Mouse (Mus musculus): ENCODE measurements around the gene Npr3. TPM values are rescaled to one million over a fixed set of nuclear protein-coding genes. Genes with fewer than 3 reads are reported as not detected.

Npr3 gene
- polyA plus RNA-seq, 1 experiment from 2014 or later = 5.0 TPM

DNA sequence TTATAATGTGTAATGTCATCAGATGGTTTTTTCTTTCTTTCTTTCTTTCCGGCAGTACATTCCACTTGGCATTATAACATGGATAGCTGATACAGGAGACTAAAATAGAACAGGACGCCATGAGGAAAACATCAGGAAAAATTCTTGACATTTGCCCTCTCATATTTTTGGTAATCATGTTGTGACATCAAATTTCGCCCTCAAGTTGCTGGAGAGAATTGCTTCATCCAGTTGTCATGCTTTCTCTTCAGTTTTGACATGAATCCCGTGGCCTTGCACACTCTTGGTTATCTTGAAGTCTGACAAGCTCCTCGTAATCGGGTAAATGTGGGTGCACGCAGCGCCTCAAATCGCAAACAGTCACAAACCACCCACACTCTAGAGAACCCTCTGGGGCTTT lies 7.0 kb upstream of the Npr3 start:
- Histone ChIP-seq H3K36me3 (ENCODE audit: control insufficient read depth, insufficient read depth, low read length) (no peaks in the 10 kb centered on the region), H3K27me3 (replicated peaks; ENCODE audit: control insufficient read depth, insufficient read depth, low read length) (no peaks in the 10 kb centered on the region), H3K9me3 (ENCODE audit: control insufficient read depth, low read length) (no peaks in the 10 kb centered on the region), H3K4me2 (ENCODE audit: low read depth, low read length) (no peak overlapping the region), H3K27ac (ENCODE audit: low read length) (no peak overlapping the region), H3K9ac (ENCODE audit: low read depth, low read length) (no peak overlapping the region), H3K4me1 (ENCODE audit: control insufficient read depth, insufficient read depth, low read length) (no peaks in the 10 kb centered on the region), H3K4me3 (ENCODE audit: low read length) (no peak overlapping the region)
- no peak for ATAC-seq
- 85% methylated on average over 9 of the region's 9 CpGs for WGBS

GRCm38 (mm10) chr15:11909875-11910274 lies 2.8 kb upstream of the Npr3 start:
- Histone ChIP-seq H3K9me3 (ENCODE audit: control insufficient read depth, low read length) (no peaks in the 10 kb centered on the region), H3K4me2 (ENCODE audit: low read depth, low read length) (no peak overlapping the region), H3K9ac (ENCODE audit: low read depth, low read length) (no peak overlapping the region), H3K4me1 (ENCODE audit: control insufficient read depth, insufficient read depth, low read length) (peaks cover 8% of the 10 kb centered on the region), H3K36me3 (ENCODE audit: control insufficient read depth, insufficient read depth, low read length) (no peaks in the 10 kb centered on the region), H3K4me3 (ENCODE audit: low read length) (no peak overlapping the region), H3K27ac (ENCODE audit: low read length) (no peak overlapping the region), H3K27me3 (replicated peaks; ENCODE audit: control insufficient read depth, insufficient read depth, low read length) (peaks cover 4% of the 10 kb centered on the region)
- 44% methylated on average over 6 of the region's 6 CpGs for WGBS
- ATAC-seq = no peak

DNA sequence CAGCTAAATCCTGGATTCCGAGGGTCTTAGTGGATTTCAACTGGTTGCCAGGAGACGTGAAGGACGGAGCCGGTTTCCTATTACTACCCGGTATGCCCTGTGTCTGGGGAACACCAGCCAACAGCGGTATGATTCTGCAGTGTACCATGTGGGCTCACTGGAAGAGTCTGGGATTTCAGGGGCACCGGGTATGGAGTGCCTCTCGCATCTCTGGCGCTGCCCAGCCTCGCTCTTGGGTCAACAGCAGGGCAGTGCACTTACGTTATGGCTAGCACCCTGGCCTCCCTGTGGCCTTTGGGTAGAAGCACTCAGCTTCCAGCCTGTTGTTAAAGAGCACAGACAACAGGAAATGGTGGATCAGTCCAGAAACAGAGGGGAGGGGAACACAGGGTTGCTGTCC lies 1.1 kb upstream of the Npr3 start:
- peak overlapping the region; percentile 2; the same call in 1 of the 2 replicates for H3K9ac ChIP-seq (ENCODE audit: low read depth, low read length)
- H3K4me2 ChIP-seq (ENCODE audit: low read depth, low read length) = 0 out of 2 replicates have a peak overlapping the region, but pooled peaks have one; percentile 30
- H3K36me3 ChIP-seq (ENCODE audit: control insufficient read depth, insufficient read depth, low read length) = no peaks in the 10 kb centered on the region
- 12% methylated on average over 11 of the region's 11 CpGs for WGBS
- H3K4me1 ChIP-seq (ENCODE audit: control insufficient read depth, insufficient read depth, low read length) = peaks cover 20% of the 10 kb centered on the region
- no peak overlapping the region for H3K27ac ChIP-seq (ENCODE audit: low read length)
- peaks cover 12% of the 10 kb centered on the region for H3K27me3 ChIP-seq (replicated peaks; ENCODE audit: control insufficient read depth, insufficient read depth, low read length)
- ATAC-seq = no peak
- peak overlapping the region; percentile 5; the same call in 1 of the 2 replicates for H3K4me3 ChIP-seq (ENCODE audit: low read length)
- no peaks in the 10 kb centered on the region for H3K9me3 ChIP-seq (ENCODE audit: control insufficient read depth, low read length)

GRCm38 (mm10) chr15:11906021-11906570 lies 991 bp downstream of the Npr3 start:
- under 1% methylated on average over 36 of the region's 36 CpGs for WGBS
- H3K9ac ChIP-seq (ENCODE audit: low read depth, low read length) = peak overlapping the region; percentile 79
- peaks cover 20% of the 10 kb centered on the region for H3K4me1 ChIP-seq (ENCODE audit: control insufficient read depth, insufficient read depth, low read length)
- H3K4me2 ChIP-seq (ENCODE audit: low read depth, low read length) = peak overlapping the region; percentile 95
- H3K36me3 ChIP-seq (ENCODE audit: control insufficient read depth, insufficient read depth, low read length) = no peaks in the 10 kb centered on the region
- peak overlapping the region; percentile 89 for H3K27ac ChIP-seq (ENCODE audit: low read length)
- peaks cover 13% of the 10 kb centered on the region for H3K27me3 ChIP-seq (replicated peaks; ENCODE audit: control insufficient read depth, insufficient read depth, low read length)
- H3K4me3 ChIP-seq (ENCODE audit: low read length) = peak overlapping the region; percentile 71
- no peaks in the 10 kb centered on the region for H3K9me3 ChIP-seq (ENCODE audit: control insufficient read depth, low read length)
- ATAC-seq = peak; percentile 46

GRCm38 (mm10) chr15:11904848-11905672 lies 2.0 kb downstream of the Npr3 start:
- peak overlapping the region; percentile 71 for H3K4me3 ChIP-seq (ENCODE audit: low read length)
- ATAC-seq = peak; percentile 34
- H3K9ac ChIP-seq (ENCODE audit: low read depth, low read length) = peak overlapping the region; percentile 80
- peak overlapping the region; percentile 68 for H3K27ac ChIP-seq (ENCODE audit: low read length)
- H3K4me2 ChIP-seq (ENCODE audit: low read depth, low read length) = peak overlapping the region; percentile 95
- H3K36me3 ChIP-seq (ENCODE audit: control insufficient read depth, insufficient read depth, low read length) = no peaks in the 10 kb centered on the region
- H3K27me3 ChIP-seq (replicated peaks; ENCODE audit: control insufficient read depth, insufficient read depth, low read length) = peaks cover 13% of the 10 kb centered on the region
- WGBS = under 1% methylated on average over 90 of the region's 90 CpGs
- H3K4me1 ChIP-seq (ENCODE audit: control insufficient read depth, insufficient read depth, low read length) = peaks cover 20% of the 10 kb centered on the region
- no peaks in the 10 kb centered on the region for H3K9me3 ChIP-seq (ENCODE audit: control insufficient read depth, low read length)

DNA sequence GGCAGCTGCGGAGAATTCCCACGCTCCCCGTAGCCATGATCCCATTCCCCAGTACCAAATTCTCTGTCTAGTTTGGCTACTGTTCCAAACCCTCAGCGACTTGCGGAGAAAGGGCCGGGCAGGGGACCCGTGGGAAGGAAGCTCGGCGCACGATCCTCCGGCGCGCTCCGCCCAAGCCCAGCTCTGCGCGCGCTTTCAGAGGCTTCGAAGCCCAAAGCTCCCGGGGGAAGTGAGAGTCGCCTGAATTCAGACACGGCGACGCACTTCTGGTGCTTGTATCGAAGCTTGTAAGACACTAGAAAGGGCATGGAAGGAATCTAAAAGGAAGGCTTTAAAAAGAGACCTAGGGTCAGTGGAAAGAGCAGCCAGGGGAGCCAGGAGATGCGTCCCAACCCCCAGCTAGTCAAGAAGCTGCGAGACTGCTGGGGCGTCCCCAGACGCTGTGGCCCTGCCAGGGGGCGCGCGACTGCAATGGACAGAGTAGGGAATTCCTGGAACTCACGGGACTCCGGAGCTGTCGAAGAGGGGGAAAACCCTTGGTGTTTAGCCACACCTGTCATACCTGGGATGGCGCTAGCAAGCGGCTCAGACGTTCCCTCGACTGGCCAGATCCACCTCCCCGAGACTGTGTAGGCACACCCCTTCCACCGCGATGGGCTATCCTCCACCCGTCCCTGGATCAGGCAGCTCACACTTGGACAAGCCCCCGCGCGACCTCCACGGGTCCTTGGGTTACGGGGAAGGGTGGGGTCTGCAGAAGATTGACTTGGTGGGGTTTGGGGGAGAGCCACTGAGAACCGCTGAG lies 2.8 kb downstream of the Npr3 start:
- Histone ChIP-seq H3K4me2 (ENCODE audit: low read depth, low read length) (peak overlapping the region; percentile 95), H3K9ac (ENCODE audit: low read depth, low read length) (peak overlapping the region; percentile 80), H3K4me1 (ENCODE audit: control insufficient read depth, insufficient read depth, low read length) (peaks cover 20% of the 10 kb centered on the region), H3K9me3 (ENCODE audit: control insufficient read depth, low read length) (no peaks in the 10 kb centered on the region), H3K4me3 (ENCODE audit: low read length) (peak overlapping the region; percentile 71), H3K36me3 (ENCODE audit: control insufficient read depth, insufficient read depth, low read length) (no peaks in the 10 kb centered on the region), H3K27ac (ENCODE audit: low read length) (peak overlapping the region; percentile 68), H3K27me3 (replicated peaks; ENCODE audit: control insufficient read depth, insufficient read depth, low read length) (peaks cover 13% of the 10 kb centered on the region)
- ATAC-seq = peak; percentile 33
- under 1% methylated on average over 48 of the region's 48 CpGs for WGBS

DNA sequence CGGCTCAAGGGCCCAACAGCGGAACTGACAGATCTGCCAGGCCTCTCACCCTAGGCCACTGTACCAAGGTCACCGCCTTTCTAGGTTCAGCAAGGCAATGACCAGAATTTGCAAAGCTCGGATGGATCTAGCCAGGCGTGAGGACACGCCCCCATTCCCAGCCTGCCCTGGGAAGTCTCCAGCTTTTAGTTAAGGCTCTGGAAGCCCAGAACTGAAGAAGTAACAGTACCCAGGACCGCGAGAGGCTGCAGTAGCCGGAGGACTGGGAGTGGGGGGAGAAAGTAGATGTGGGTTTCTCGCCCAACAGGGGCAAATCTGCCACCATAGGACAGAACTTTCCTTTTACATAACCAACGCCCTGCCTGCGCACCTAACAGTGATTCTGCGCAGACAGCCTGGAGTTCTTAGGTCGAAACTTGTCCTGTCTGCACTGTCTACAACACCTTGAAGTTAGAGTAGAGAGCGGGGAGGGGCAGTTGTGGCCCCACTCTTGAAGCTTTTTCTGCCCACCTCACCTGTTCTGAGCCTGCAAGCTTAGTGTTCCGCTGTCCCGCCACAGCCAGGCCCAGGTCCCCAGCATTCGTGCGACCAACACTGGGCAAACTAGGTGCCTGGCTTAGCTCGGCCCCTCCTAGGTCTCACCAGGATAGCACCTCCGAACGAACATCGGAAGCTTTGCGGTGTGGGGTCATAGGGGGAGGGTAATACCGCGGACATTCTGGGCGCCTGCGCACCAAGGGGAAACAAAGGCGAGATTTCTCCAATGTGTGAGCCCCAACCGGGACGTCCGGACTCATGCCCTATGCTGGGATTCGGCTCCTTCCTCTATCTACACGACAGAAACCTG lies 3.7 kb downstream of the Npr3 start:
- peak; percentile 14; the same call in 1 of the 2 replicates for ATAC-seq
- WGBS = 11% methylated on average over 34 of the region's 34 CpGs
- H3K4me3 ChIP-seq (ENCODE audit: low read length) = peak overlapping the region; percentile 71

DNA sequence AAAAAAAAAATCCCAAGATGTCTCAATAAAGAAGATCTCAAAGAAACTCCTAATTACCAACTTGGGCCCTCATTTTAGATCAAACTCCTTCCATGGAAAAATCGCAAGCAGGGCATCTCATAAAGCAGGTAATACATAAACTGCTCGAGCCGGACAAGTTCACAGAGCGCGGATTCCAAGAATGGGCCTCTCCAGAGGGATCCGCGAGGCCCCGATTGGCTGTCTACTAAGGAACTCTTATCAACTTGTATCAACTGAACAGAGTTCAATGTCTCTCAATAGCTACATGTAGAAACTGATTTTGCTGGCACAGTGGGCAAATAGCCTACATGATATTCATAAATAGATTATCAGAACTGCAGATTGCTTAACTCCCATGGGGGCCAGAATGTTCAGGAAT lies 9.5 kb downstream of the Npr3 start:
- 86% methylated on average over 8 of the region's 8 CpGs for WGBS
- no peak overlapping the region for H3K4me2 ChIP-seq (ENCODE audit: low read depth, low read length)
- no peak overlapping the region for H3K9ac ChIP-seq (ENCODE audit: low read depth, low read length)
- H3K4me3 ChIP-seq (ENCODE audit: low read length) = no peak overlapping the region
- H3K36me3 ChIP-seq (ENCODE audit: control insufficient read depth, insufficient read depth, low read length) = peaks cover 2% of the 10 kb centered on the region; the same call in 1 of the 2 replicates
- H3K9me3 ChIP-seq (ENCODE audit: control insufficient read depth, low read length) = no peaks in the 10 kb centered on the region
- H3K27ac ChIP-seq (ENCODE audit: low read length) = no peak overlapping the region
- peak; percentile 86 for ATAC-seq
- peaks cover 8% of the 10 kb centered on the region for H3K4me1 ChIP-seq (ENCODE audit: control insufficient read depth, insufficient read depth, low read length)
- no peaks in the 10 kb centered on the region for H3K27me3 ChIP-seq (replicated peaks; ENCODE audit: control insufficient read depth, insufficient read depth, low read length)

More for the DNA sequence above, 3.7 kb downstream of the Npr3 start:
- H3K36me3 ChIP-seq (ENCODE audit: control insufficient read depth, insufficient read depth, low read length) = no peaks in the 10 kb centered on the region
- H3K27me3 ChIP-seq (replicated peaks; ENCODE audit: control insufficient read depth, insufficient read depth, low read length) = peaks cover 13% of the 10 kb centered on the region
- peak overlapping the region; percentile 68 for H3K27ac ChIP-seq (ENCODE audit: low read length)
- peak overlapping the region; percentile 95 for H3K4me2 ChIP-seq (ENCODE audit: low read depth, low read length)
- H3K9me3 ChIP-seq (ENCODE audit: control insufficient read depth, low read length) = no peaks in the 10 kb centered on the region
- peak overlapping the region; percentile 80 for H3K9ac ChIP-seq (ENCODE audit: low read depth, low read length)
- peaks cover 20% of the 10 kb centered on the region for H3K4me1 ChIP-seq (ENCODE audit: control insufficient read depth, insufficient read depth, low read length)
